Mouse (Mus musculus): ENCODE results near the gene Chp1.

GRCm38 (mm10) chr2:119603909-119604308 lies 56.4 kb downstream of the Chp1 start:
- TF ChIP-seq CTCF (IDR thresholded peaks at IDR 0.05; ENCODE audit: insufficient read depth, low read depth, low read length), result no peak
- no peak for TF ChIP-seq POLR2A (IDR thresholded peaks at IDR 0.05; ENCODE audit: insufficient read depth, low read depth, low read length)
